Mouse (Mus musculus) midbrain, embryonic 15.5 days (tissue): Measurements from ENCODE around the gene Mto1. TPM values are rescaled to one million over a fixed set of nuclear protein-coding genes. Genes with fewer than 3 reads are reported as not detected.
A peak's percentile ranks its signal among the peaks of the same experiment; 100 is the strongest.
"Not testable (repeated sequence)": the region's sequence is repeated elsewhere in the genome, so short reads cannot be mapped to it uniquely, and the experiment has no call there.

Source experiments
- ATAC-seq: fragments of 200-750 bp; cut with Nextera tagmentation; replicated peaks from 2 replicates; pipeline ENCODE4 v1.8.0; 2017; ENCODE audit warnings: moderate TSS enrichment
- H3K27ac ChIP-seq: fragments of 300-500 bp; sonication (generic); 2 replicates; pipeline ENCODE4 v1.5.1; 2015; ENCODE audit warnings: mild to moderate bottlenecking, inconsistent platforms
- H3K27me3 ChIP-seq: fragments of 300-500 bp; sonication (generic); replicated peaks from 2 replicates; pipeline ENCODE4 v1.6.1; 2015; ENCODE audit warnings: inconsistent platforms
- H3K36me3 ChIP-seq: fragments of 300-500 bp; sonication (generic); replicated peaks from 2 replicates; pipeline ENCODE4 v1.6.1; 2015; ENCODE audit warnings: inconsistent platforms
- H3K4me1 ChIP-seq: fragments of 300-500 bp; sonication (generic); 2 replicates; pipeline ENCODE4 v1.6.1; 2015; ENCODE audit warnings: inconsistent platforms
- H3K4me2 ChIP-seq: fragments of 300-500 bp; sonication (generic); 2 replicates; pipeline ENCODE4 v1.6.1; 2015; ENCODE audit warnings: inconsistent platforms, mild to moderate bottlenecking, moderate library complexity
- H3K4me3 ChIP-seq: fragments of 300-500 bp; sonication (generic); 2 replicates; pipeline ENCODE4 v1.5.1; 2015; ENCODE audit warnings: mild to moderate bottlenecking, inconsistent platforms
- H3K9ac ChIP-seq: fragments of 300-500 bp; sonication (generic); 2 replicates; pipeline ENCODE4 v1.6.1; 2015; ENCODE audit warnings: mild to moderate bottlenecking, inconsistent platforms
- H3K9me3 ChIP-seq: fragments of 300-500 bp; sonication (generic); 2 replicates; pipeline ENCODE4 v1.6.1; 2016; ENCODE audit warnings: inconsistent platforms
- WGBS: fragments of 180-500 bp; shearing (Covaris S2); methylation state at CpG from one replicate; pipeline ENCODE4 v1.1.7; 2015; ENCODE audit warnings: mixed read lengths; 5-methylcytosine and 5-hydroxymethylcytosine counted together
- microRNA-seq: library from miRNA; unstranded; fragments of <30 nt; microRNA quantifications from one replicate; pipeline ENCODE4, GENCODE M21; 2016
- polyA plus RNA-seq: library from polyadenylated mRNA; unstranded; fragments of >200 nt; fragmentation: Nextera tagmentation; extraction: Ambion mirVana; gene quantifications from 2 replicates; pipeline ENCODE4 v1.2.1, GENCODE M21; 2015

Gene Mto1
- polyA plus RNA-seq, 1 experiment from 2014 or later = 30.8 TPM

DNA sequence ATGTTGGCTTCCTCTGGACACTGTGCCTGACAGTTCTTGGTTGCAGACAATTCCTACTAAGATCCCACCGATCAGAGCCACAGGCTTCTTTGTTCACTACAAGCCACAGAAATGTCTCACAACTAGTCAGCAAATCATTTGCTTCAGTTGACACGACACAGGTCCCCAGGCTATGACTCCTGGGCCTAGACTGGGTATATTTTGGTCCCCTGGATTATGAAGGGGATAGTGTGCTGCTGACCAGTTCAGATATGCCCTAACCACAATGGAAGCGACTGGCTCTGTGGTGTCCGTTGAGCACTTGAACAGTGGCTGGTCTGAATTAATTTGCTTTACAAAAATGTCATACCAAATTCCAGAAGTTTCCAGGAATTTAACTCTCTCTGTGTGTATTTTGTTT lies 66.7 kb downstream of the Mto1 start:
- no peak overlapping the region for H3K4me2 ChIP-seq
- no peak overlapping the region for H3K4me3 ChIP-seq
- H3K9me3 ChIP-seq = no peaks in the 10 kb centered on the region
- H3K27ac ChIP-seq = no peak overlapping the region
- H3K27me3 ChIP-seq = no peaks in the 10 kb centered on the region
- WGBS = 85% methylated on average over 4 of the region's 4 CpGs
- no peaks in the 10 kb centered on the region for H3K4me1 ChIP-seq
- no peak for ATAC-seq
- H3K36me3 ChIP-seq = no peaks in the 10 kb centered on the region
- H3K9ac ChIP-seq = no peak overlapping the region

DNA sequence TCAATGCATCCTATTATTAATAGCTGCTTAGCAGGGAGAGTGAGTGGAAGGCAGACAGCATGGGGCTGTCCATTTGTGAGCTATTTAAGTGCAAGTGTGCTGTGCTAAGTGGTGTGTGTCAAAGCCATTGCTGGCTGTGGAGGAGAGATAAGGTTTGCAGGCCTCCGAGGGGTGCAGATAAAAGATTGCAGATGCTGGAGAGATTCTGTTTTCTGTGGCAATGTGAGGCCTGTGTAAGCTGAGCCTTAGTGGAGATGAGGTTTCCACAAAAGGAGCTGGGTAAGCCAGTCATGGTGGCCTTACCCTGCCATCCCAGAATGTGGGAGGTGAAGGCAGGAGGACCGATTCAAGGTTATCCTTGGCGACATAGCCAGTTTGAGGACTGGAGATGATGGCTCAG lies 68.1 kb downstream of the Mto1 start:
- Histone ChIP-seq H3K9ac (no peak overlapping the region), H3K4me3 (no peak overlapping the region), H3K4me2 (no peak overlapping the region), H3K9me3 (no peaks in the 10 kb centered on the region), H3K4me1 (peaks cover 14% of the 10 kb centered on the region), H3K36me3 (no peaks in the 10 kb centered on the region), H3K27ac (no peak overlapping the region), H3K27me3 (no peaks in the 10 kb centered on the region)
- ATAC-seq = no peak
- WGBS = 60% methylated on average over 3 of the region's 3 CpGs

DNA sequence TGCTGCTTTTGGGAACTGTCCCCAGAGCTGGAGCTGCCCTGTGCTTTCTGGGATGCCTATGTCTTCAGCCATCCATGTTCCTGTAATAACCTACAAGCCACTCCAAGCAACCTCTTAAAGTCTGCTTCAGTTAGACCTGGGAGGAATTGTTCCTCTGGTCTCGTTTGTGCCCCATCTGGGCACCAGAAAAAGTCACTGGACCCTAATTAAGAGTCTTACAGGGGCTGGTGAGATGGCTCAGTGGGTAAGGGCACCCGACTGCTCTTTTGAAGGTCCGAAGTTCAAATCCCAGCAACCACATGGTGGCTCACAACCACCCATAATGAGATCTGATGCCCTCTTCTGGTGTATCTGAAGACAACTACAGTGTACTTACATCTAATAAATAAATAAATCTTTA lies 69.2 kb downstream of the Mto1 start:
- H3K4me2 ChIP-seq, H3K9ac ChIP-seq, H3K4me3 ChIP-seq, ATAC-seq, H3K27ac ChIP-seq, H3K9me3 ChIP-seq, H3K27me3 ChIP-seq, H3K36me3 ChIP-seq: not testable (repeated sequence)
- peaks cover 22% of the 10 kb centered on the region for H3K4me1 ChIP-seq
- 65% methylated on average over 3 of the region's 3 CpGs for WGBS

DNA sequence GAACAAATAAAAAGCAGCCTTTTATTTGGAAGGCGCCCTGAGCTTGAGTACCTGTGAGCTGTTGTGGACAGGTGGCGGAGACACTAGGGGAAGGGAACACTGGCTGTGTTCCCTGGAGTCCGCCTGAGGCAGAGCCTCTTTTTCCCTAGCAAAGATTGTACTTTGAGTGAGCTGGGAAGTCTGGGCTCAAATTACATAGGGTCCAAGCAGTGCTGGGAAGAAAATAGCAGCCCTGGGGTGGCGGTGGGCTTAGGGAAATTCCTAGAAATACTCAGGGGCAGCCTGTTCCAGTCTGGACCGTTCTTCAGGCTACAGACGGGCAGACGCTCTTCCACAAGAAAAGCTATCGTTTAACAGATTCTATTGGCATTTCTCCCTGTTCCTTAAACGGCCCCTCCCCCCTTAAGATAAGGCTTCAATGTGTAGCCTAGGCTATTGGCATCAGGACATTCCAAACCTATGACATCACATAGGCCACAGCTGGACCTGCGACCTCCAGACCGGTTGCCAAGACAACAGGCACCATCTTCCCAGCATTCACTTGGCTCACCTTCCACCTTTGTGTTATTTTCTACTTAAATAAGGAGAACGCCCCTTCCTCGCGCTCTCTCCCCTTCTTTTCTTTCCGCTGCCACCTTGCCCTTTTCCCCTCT lies 72.2 kb downstream of the Mto1 start:
- ATAC-seq = peak; percentile 88
- Histone ChIP-seq H3K27me3 (no peaks in the 10 kb centered on the region), H3K4me3 (peak overlapping the region; percentile 54), H3K4me2 (peak overlapping the region; percentile 90), H3K4me1 (peaks cover 22% of the 10 kb centered on the region), H3K36me3 (no peaks in the 10 kb centered on the region), H3K27ac (peak overlapping the region; percentile 82), H3K9ac (peak overlapping the region; percentile 62), H3K9me3 (no peaks in the 10 kb centered on the region)
- 4% methylated on average over 15 of the region's 15 CpGs for WGBS

DNA sequence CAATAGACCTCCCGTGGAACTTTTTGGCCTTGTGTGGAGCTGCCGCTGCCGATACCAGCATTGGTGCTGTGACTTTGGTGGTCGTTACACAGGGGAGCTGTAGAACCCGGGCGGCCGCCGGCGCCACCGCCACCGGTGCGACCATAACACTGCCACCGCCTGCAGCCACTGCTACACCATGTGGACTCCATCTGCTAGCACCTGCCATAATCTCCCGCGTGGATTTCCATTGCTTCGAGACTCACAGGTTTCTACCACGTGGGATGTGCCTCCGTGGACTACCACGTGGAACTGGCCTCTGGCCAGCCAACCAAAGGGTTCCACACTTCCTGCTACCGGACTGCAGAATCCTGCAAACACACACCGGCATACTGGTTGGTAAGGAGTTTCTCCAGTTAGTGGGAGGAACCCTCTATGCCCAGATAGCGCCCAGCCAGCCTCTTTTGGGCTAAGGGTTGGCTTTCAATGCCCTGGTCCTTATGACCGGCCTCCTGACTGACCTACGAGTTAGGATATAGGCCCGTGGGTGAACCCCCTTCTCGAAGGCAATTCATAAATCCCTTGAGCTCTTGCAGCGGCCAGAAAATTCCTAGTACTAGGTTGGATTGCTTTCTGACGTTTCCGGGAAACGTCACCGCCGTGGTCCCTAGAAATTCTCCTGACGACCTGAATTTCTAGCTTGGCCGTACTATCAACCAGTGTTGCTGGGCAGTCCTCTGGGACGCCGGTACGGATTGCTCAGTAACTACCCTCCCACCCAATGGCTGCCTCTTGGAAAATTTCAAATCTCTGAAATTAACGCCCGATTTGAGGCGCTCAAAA lies 73.0 kb downstream of the Mto1 start:
- Histone ChIP-seq H3K4me2 (peak overlapping the region; percentile 90), H3K4me3 (peak overlapping the region; percentile 54), H3K9ac (peak overlapping the region; percentile 62), H3K36me3 (no peaks in the 10 kb centered on the region), H3K27me3 (no peaks in the 10 kb centered on the region), H3K27ac (peak overlapping the region; percentile 82), H3K4me1 (peaks cover 22% of the 10 kb centered on the region), H3K9me3 (no peaks in the 10 kb centered on the region)
- peak; percentile 79 for ATAC-seq
- 1% methylated on average over 40 of the region's 40 CpGs for WGBS

DNA sequence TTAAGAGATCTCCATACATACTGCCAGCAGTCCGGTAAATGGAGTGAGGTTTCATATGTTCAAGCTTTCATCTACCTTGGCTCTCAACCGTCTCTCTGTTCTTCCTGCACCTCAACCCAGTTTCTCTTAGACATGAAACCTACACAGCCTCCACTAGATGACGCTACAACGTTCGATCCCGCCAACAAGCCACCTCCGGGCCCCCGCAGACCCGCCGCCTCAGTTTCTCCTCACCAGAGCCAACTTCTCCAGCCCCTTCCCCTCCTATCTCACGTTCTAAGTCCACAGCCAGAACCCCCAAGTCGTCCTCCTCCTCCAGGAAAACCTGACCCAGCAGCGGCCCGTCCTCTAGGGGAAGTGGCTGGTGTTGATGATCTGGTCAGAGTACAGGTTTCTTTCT lies 73.7 kb downstream of the Mto1 start:
- H3K4me2 ChIP-seq = peak overlapping the region; percentile 90
- peaks cover 22% of the 10 kb centered on the region for H3K4me1 ChIP-seq
- 31% methylated on average over 14 of the region's 14 CpGs for WGBS
- H3K9ac ChIP-seq = peak overlapping the region; percentile 62
- H3K27me3 ChIP-seq = no peaks in the 10 kb centered on the region
- no peaks in the 10 kb centered on the region for H3K36me3 ChIP-seq
- peak; percentile 20 for ATAC-seq
- H3K27ac ChIP-seq = peak overlapping the region; percentile 82
- peak overlapping the region; percentile 54 for H3K4me3 ChIP-seq
- H3K9me3 ChIP-seq = no peaks in the 10 kb centered on the region

Small RNA genes within 50 kb of the gene (microRNA-seq; reads per million reads assigned to microRNA genes)
- not detected for gene Gm26377

Other genes starting within 250 kb of the Mto1 start
- gene Gsta1, start 217.6 kb upstream of the Mto1 start, polyA plus RNA-seq = not detected in 2 replicates
- not detected in 2 replicates for gene Gm3776, start 191.1 kb upstream of the Mto1 start, polyA plus RNA-seq
- gene Gm10639, start 158.3 kb upstream of the Mto1 start, polyA plus RNA-seq = not detected in 2 replicates
- not detected in 2 replicates for gene Omt2a, start 133.4 kb upstream of the Mto1 start, polyA plus RNA-seq
- not detected in 2 replicates for gene Omt2b, start 120.6 kb upstream of the Mto1 start, polyA plus RNA-seq
- gene Gsta2, start 92.4 kb upstream of the Mto1 start, polyA plus RNA-seq = not detected in 2 replicates
- 5.6 and 6.3 TPM in 2 replicates for gene Dppa5a, start 80.0 kb upstream of the Mto1 start, polyA plus RNA-seq
- gene Ooep, start 69.5 kb upstream of the Mto1 start, polyA plus RNA-seq = 6.3 and 6.5 TPM in 2 replicates
- 0.41 and 0.47 TPM in 2 replicates for gene Ddx43, start 52.4 kb upstream of the Mto1 start, polyA plus RNA-seq
- 0.68 and 0.80 TPM in 2 replicates for gene Cgas, start 5.0 kb upstream of the Mto1 start, polyA plus RNA-seq
- gene Gm17324, start 578 bp downstream of the Mto1 start, polyA plus RNA-seq = 2.2 and 2.4 TPM in 2 replicates
- 3,193 and 3,214 TPM in 2 replicates for gene Eef1a1, start 40.9 kb downstream of the Mto1 start, polyA plus RNA-seq
- gene Slc17a5, start 139.8 kb downstream of the Mto1 start, polyA plus RNA-seq = 17.8 and 18.6 TPM in 2 replicates
- 0.92 and 1.1 TPM in 2 replicates for gene Cd109, start 167.3 kb downstream of the Mto1 start, polyA plus RNA-seq